Mouse (Mus musculus) liver, embryonic 14.5 days (tissue): ENCODE measurements around the gene Mast1. TPM values are rescaled to one million over a fixed set of nuclear protein-coding genes. Genes with fewer than 3 reads are reported as not detected.

Experiments
- ATAC-seq: fragments of 200-750 bp; cut with Nextera tagmentation; 2 replicates; pipeline ENCODE4 v1.8.0; 2017; ENCODE audit warnings: moderate number of reproducible peaks, mild to moderate bottlenecking, moderate library complexity; ENCODE audit not compliant: insufficient read depth
- DNase-seq, 3 experiments: peaks; one replicate each; pipeline ENCODE4 v3.0.0-alpha.2; 2012 to 2013; ENCODE audit warnings: low read depth in 3 of 3, low spot score in 3 of 3
- H3K27ac ChIP-seq: fragments of 300-500 bp; sonication (generic); 2 replicates; pipeline ENCODE4 v1.5.1; 2014; ENCODE audit warnings: moderate library complexity, mild to moderate bottlenecking, control low read depth, inconsistent platforms
- H3K27me3 ChIP-seq: fragments of 300-500 bp; sonication (generic); 2 replicates; pipeline ENCODE4 v1.6.1; 2014; ENCODE audit warnings: mild to moderate bottlenecking, low read length, moderate library complexity; ENCODE audit not compliant: control insufficient read depth, insufficient read depth
- H3K36me3 ChIP-seq: fragments of 300-500 bp; sonication (generic); replicated peaks from 2 replicates; pipeline ENCODE4 v1.6.1; 2014; ENCODE audit warnings: low read depth; ENCODE audit not compliant: control insufficient read depth, insufficient read depth
- H3K4me1 ChIP-seq, 2 experiments: fragments of 200-500 bp in 1 of 2; fragments of 300-500 bp in 1 of 2; sonication (generic) in 1 of 2; replicated peaks; 2 replicates each; pipeline ENCODE4 v1.6.1; 2012 to 2014; ENCODE audit warnings: antibody characterized with exemption in 1 of 2, inconsistent platforms in 1 of 2, low read length in 1 of 2; ENCODE audit not compliant: control insufficient read depth in 2 of 2, insufficient read depth in 2 of 2
- H3K4me2 ChIP-seq: fragments of 300-500 bp; sonication (generic); 2 replicates; pipeline ENCODE4 v1.6.1; 2014; ENCODE audit warnings: low read depth, mild to moderate bottlenecking, control low read depth, moderate library complexity
- H3K4me3 ChIP-seq, 2 experiments: fragments of 200-500 bp in 1 of 2; fragments of 300-500 bp in 1 of 2; sonication (generic) in 1 of 2; 2 replicates each; pipeline ENCODE4 v1.5.1; 2012 to 2014; ENCODE audit warnings: low read depth in 2 of 2, low read length in 2 of 2, mild to moderate bottlenecking in 2 of 2, control low read depth in 1 of 2, inconsistent platforms in 1 of 2, moderate library complexity in 1 of 2; ENCODE audit not compliant: insufficient read depth in 1 of 2
- H3K9ac ChIP-seq: fragments of 300-500 bp; sonication (generic); replicated peaks from 2 replicates; pipeline ENCODE4 v1.6.1; 2014; ENCODE audit warnings: mild to moderate bottlenecking, control low read depth, moderate library complexity
- H3K9me3 ChIP-seq: fragments of 300-500 bp; sonication (generic); 2 replicates; pipeline ENCODE4 v1.6.1; 2016; ENCODE audit warnings: low read length, mixed read lengths; ENCODE audit not compliant: control insufficient read depth
- CTCF ChIP-seq: IDR thresholded peaks from 2 replicates; pipeline ENCODE4 v1.5.1; 2016; ENCODE audit warnings: antibody characterized with exemption, low read depth, control low read depth
- EP300 ChIP-seq: IDR thresholded peaks from 2 replicates; pipeline ENCODE4 v1.6.1; 2016; ENCODE audit warnings: antibody characterized with exemption, low read depth
- WGBS: fragments of 180-500 bp; shearing (Covaris S2); extraction: QIAGEN DNeasy Blood & Tissue Kit; methylation state at CpG from one replicate; pipeline ENCODE4 v1.1.7; 2014; ENCODE audit not compliant: insufficient replicate concordance; 5-methylcytosine and 5-hydroxymethylcytosine counted together
- polyA plus RNA-seq, 2 experiments: library from polyadenylated mRNA; depleted of rRNA in 1 of 2; stranded (reverse) in 1 of 2; unstranded in 1 of 2; fragments of >200 nt; fragmentation: Nextera tagmentation in 1 of 2; extraction: Ambion mirVana in 1 of 2; gene quantifications; 2 replicates each; pipeline versions ENCODE4 v1.2.1 to v1.2.3; 2012 to 2014

Mast1 gene
- polyA plus RNA-seq, 2 experiments: 0.06 to 0.14 TPM

GRCm38 (mm10) chr8:84901071-84901470 is 36.1 kb downstream of the Mast1 start:
- Histone ChIP-seq H3K36me3 (peaks cover 26% of the 10 kb centered on the region), H3K9me3 (no peaks in the 10 kb centered on the region), H3K27me3 (no peaks in the 10 kb centered on the region), H3K9ac (peak overlapping the region; percentile 99), H3K4me2 (peak overlapping the region; percentile 97), H3K4me1 (peaks cover 24 to 27% of the 10 kb centered on the region in 2 experiments), H3K4me3 (peak overlapping the region; percentile 77 to 92), H3K27ac (peak overlapping the region; percentile 97)
- ATAC-seq (peak; percentile 80), DNase-seq (peak; percentile 82 to 85 (median 84))
- peak; percentile 91 for TF ChIP-seq EP300
- TF ChIP-seq CTCF: no peak
- WGBS: 7% methylated on average over 4 of the region's 4 CpGs

GRCm38 (mm10) chr8:84895963-84896362 is 41.2 kb downstream of the Mast1 start:
- Histone ChIP-seq H3K4me1 (peaks cover 23 to 43% of the 10 kb centered on the region in 2 experiments), H3K4me2 (no peak overlapping the region), H3K9me3 (no peaks in the 10 kb centered on the region), H3K36me3 (peaks cover 4% of the 10 kb centered on the region; the same call in 1 of the 2 replicates), H3K9ac (no peak overlapping the region), H3K4me3 (no peak overlapping the region), H3K27ac (no peak overlapping the region), H3K27me3 (no peaks in the 10 kb centered on the region)
- ATAC-seq: no peak
- TF ChIP-seq CTCF (no peak), EP300 (no peak)
- WGBS: 74% methylated on average over 5 of the region's 5 CpGs
- no peak for DNase-seq

GRCm38 (mm10) chr8:84893709-84894134 is 43.4 kb downstream of the Mast1 start, which contains the start of gene Gcdh:
Gcdh (minus strand) TSS chr8:84893921.
- DNase-seq (peak; percentile 95 to 97 (median 96)), ATAC-seq (peak; percentile 96)
- H3K9ac ChIP-seq: peak within 1 kb of the TSS; percentile 59
- H3K27me3 ChIP-seq: no peaks in the 10 kb centered on the region
- TF ChIP-seq EP300: no peak
- no peak; the same call in 1 of the 2 replicates for TF ChIP-seq CTCF
- H3K36me3 ChIP-seq: peaks cover 11% of the 10 kb centered on the region; the same call in 1 of the 2 replicates
- peak within 1 kb of the TSS; percentile 38 for H3K27ac ChIP-seq
- H3K4me1 ChIP-seq: peaks cover 3 to 22% of the 10 kb centered on the region in 2 experiments
- H3K4me3 ChIP-seq: peak within 1 kb of the TSS; percentile 68 to 78
- H3K4me2 ChIP-seq: peak within 1 kb of the TSS; percentile 84
- no peaks in the 10 kb centered on the region for H3K9me3 ChIP-seq
- WGBS: 0% methylated on average over 11 of the region's 11 CpGs

- DNase-seq (no peak), ATAC-seq (peak; percentile 17; the same call in 1 of the 2 replicates)
- 15% methylated on average over 31 of the region's 31 CpGs for WGBS
- Histone ChIP-seq H3K36me3 (peaks cover 17% of the 10 kb centered on the region), H3K9me3 (no peaks in the 10 kb centered on the region), H3K4me2 (peak overlapping the region; percentile 84), H3K27ac (peak overlapping the region; percentile 38), H3K27me3 (no peaks in the 10 kb centered on the region), H3K9ac (peak overlapping the region; percentile 59), H3K4me1 (peaks cover 3 to 21% of the 10 kb centered on the region in 2 experiments), H3K4me3 (peak overlapping the region; percentile 68 to 78)
- TF ChIP-seq EP300 (no peak), CTCF (no peak)
These were observed 44.0 kb downstream of the Mast1 start for GRCm38 (mm10) chr8:84892993-84893708.

GRCm38 (mm10) chr8:84889141-84889540 is 48.0 kb downstream of the Mast1 start:
- Histone ChIP-seq H3K4me1 (peaks cover 3 to 15% of the 10 kb centered on the region in 2 experiments), H3K27ac (no peak overlapping the region), H3K27me3 (no peaks in the 10 kb centered on the region), H3K4me3 (no peak overlapping the region), H3K36me3 (peaks cover 42% of the 10 kb centered on the region), H3K9me3 (no peaks in the 10 kb centered on the region), H3K9ac (no peak overlapping the region), H3K4me2 (no peak overlapping the region)
- no peak for TF ChIP-seq CTCF
- TF ChIP-seq EP300: no peak
- 76% methylated on average over 1 of the region's 1 CpGs for WGBS
- ATAC-seq: no peak
- DNase-seq: no peak
